Mouse (Mus musculus): ENCODE results near the gene Aip. TPM values are rescaled to one million over a fixed set of nuclear protein-coding genes. Genes with fewer than 3 reads are reported as not detected.

Gene Aip
- polyA plus RNA-seq, 1 experiment from 2014 or later: 85.2 TPM

DNA sequence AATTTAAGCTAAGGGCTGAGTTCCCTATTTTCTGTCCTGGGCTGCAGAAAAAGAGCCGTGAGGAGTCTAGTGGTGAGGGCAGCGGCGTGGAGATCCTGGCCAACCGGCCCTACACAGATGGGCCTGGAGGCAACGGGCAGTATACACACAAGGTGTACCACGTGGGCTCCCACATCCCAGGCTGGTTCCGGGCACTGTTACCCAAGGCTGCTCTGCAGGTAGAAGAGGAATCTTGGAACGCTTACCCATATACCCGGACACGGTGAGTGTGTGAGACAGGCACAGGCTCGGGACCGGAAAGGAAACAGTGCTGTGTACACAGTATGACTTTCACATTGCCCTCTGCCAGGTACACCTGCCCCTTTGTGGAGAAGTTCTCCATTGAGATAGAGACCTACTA lies 23.0 kb downstream of the Aip start:
- Histone ChIP-seq H3K4me3 (no peak overlapping the region), H3K27me3 (peaks cover 44% of the 10 kb centered on the region), H3K4me2 (replicated peaks) (no peak overlapping the region), H3K4me1 (peaks cover 24% of the 10 kb centered on the region), H3K9ac (no peak overlapping the region), H3K36me3 (no peaks in the 10 kb centered on the region), H3K9me3 (no peaks in the 10 kb centered on the region), H3K27ac (no peak overlapping the region)
- WGBS: 92% methylated on average over 12 of the region's 12 CpGs
- no peak for ATAC-seq (ENCODE audit: insufficient number of reproducible peaks, insufficient read depth, low FRiP score, low TSS enrichment)

DNA sequence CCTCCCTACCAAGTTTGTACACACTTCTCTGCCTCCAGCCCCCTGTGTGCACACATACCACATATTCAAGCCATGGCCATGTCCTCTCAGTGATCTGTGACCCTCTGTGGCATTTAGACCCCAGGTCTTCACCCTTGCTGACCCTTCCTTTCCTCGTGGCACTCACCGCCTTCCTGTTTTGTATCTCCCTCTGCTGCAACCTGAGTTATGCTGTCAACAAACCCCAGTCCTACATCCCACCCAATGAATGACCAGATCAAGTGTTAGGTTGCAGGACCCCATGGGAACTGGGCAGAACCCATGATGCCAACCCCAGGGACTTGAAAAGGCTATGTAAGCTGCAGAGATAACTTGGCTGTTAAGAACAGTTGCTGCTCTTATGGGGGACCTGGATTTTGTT lies 23.6 kb downstream of the Aip start:
- 77% methylated on average over 2 of the region's 2 CpGs for WGBS

DNA sequence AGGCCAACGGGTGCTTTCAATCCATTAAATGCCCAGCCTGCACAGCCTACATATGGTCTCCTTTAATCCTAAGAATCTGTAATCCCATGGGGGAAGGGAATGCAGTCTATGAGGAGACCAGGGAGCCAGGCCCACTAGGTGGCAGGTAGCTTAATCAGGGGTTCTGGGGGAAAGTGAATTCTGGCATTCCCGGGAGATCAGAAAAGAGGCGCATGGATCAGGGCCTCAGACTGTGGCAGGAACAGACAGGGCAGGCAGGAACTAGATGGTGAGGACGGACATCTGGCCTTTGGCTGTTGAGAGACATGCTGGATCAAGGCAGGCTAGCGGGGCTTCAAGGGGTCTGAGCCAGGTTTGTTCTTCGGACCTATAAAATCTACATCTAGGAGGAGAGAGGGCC lies 24.2 kb downstream of the Aip start:
- 50% methylated on average over 6 of the region's 6 CpGs for WGBS
- H3K9ac ChIP-seq: no peak overlapping the region

More for the DNA sequence above, 23.6 kb downstream of the Aip start:
- Histone ChIP-seq H3K4me3 (no peak overlapping the region), H3K9ac (no peak overlapping the region), H3K36me3 (no peaks in the 10 kb centered on the region), H3K4me1 (peaks cover 28% of the 10 kb centered on the region), H3K9me3 (no peaks in the 10 kb centered on the region), H3K27me3 (peaks cover 44% of the 10 kb centered on the region), H3K4me2 (replicated peaks) (no peak overlapping the region), H3K27ac (no peak overlapping the region)
- no peak for ATAC-seq (ENCODE audit: insufficient number of reproducible peaks, insufficient read depth, low FRiP score, low TSS enrichment)

DNA sequence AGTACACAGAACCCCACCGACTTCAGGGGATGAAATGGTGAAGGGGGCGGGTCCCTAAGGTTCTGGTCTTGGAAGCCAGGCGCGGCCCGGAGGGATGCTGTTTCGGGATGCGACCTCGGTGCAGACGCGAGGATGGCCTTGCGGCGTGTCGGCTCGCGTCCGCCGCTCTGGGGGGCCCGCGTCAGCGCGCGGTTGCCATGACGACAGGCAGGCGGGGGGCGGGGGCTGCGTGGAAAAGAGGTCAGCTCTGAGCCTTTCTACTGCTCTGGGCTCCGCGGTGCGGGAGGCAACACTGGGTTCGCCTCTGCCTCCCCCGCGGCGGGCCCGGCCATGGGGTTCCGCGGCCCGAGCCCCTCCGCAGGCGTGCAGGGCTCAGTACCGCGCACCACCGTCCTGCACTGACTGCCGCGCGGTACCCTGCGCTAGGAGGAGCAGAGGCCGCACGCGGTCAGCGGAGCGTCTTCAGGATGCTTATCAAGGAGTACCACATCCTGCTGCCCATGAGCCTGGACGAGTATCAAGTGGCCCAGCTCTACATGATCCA lies 24.9 kb downstream of the Aip start:
- H3K27me3 ChIP-seq: peaks cover 40% of the 10 kb centered on the region
- H3K4me3 ChIP-seq: peak overlapping the region; percentile 47
- WGBS: under 1% methylated on average over 46 of the region's 52 CpGs
- peak overlapping the region; percentile 20 for H3K9ac ChIP-seq
- no peaks in the 10 kb centered on the region for H3K9me3 ChIP-seq
- H3K4me2 ChIP-seq (replicated peaks): peak overlapping the region; percentile 92
- ATAC-seq (ENCODE audit: insufficient number of reproducible peaks, insufficient read depth, low FRiP score, low TSS enrichment): no peak
- H3K4me1 ChIP-seq: peaks cover 35% of the 10 kb centered on the region
- H3K27ac ChIP-seq: no peak overlapping the region
- H3K36me3 ChIP-seq: no peaks in the 10 kb centered on the region

More for the DNA sequence above, 24.2 kb downstream of the Aip start:
- Histone ChIP-seq H3K27me3 (peaks cover 40% of the 10 kb centered on the region), H3K27ac (no peak overlapping the region), H3K9me3 (no peaks in the 10 kb centered on the region), H3K4me3 (peak overlapping the region; percentile 47), H3K4me1 (peaks cover 30% of the 10 kb centered on the region), H3K36me3 (no peaks in the 10 kb centered on the region), H3K4me2 (replicated peaks) (peak overlapping the region; percentile 92)
- ATAC-seq (ENCODE audit: insufficient number of reproducible peaks, insufficient read depth, low FRiP score, low TSS enrichment): no peak

DNA sequence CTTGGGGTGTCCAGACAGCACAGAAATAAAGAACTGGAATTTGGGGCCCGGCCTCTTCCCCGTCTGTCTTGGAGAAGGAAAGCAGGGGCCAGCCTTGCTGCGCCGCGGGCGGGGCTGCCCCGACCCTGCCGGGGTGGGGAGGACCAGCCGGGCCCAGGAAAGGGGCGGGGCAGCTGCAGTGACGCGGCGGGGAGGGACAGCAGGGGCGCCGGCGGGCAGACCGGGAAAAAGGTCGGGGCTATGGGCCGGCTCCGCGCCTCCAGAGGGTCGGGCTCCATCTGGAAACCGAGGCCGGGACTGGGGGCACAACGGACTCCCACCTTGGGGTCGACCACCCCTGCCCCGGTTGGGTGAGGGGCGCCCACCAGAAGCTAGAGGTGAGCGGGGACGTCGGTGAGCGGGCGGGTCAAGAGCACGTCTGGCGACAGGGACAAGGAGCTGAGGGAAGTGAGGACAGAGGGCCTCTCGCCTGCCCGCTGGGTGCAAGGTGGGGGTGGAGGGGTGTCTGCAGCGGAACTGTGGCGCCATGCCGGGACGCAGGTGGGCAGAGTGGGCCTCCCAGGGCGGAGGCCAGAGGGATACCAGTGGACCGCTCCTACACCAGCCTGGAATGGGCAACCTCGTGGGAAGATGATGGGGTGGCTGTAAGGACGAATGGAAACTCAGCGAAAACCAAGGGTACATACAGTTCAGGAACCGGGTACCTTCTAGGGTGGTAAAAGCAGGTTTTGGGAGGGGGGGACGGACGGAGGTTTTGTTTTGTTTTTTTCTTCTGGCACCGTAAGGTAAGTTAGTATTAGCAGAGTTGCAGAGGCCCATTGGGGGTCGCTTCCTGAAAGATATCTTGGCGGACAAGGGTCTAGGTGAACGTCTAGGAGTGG lies 25.6 kb downstream of the Aip start, which contains the start of gene Pitpnm1:
Gene Pitpnm1, plus strand, starts transcription at position 162 of the 881 bp plus-strand sequence.
- no peak for ATAC-seq (ENCODE audit: insufficient number of reproducible peaks, insufficient read depth, low FRiP score, low TSS enrichment)
- Histone ChIP-seq H3K27ac (no peak within 1 kb of the TSS), H3K4me3 (peak within 1 kb of the TSS; percentile 47), H3K9me3 (no peaks in the 10 kb centered on the region), H3K4me1 (peaks cover 35% of the 10 kb centered on the region), H3K27me3 (peaks cover 40% of the 10 kb centered on the region), H3K9ac (peak within 1 kb of the TSS; percentile 37), H3K36me3 (no peaks in the 10 kb centered on the region), H3K4me2 (replicated peaks) (peak within 1 kb of the TSS; percentile 92)
- WGBS: 1% methylated on average over 53 of the region's 53 CpGs

DNA sequence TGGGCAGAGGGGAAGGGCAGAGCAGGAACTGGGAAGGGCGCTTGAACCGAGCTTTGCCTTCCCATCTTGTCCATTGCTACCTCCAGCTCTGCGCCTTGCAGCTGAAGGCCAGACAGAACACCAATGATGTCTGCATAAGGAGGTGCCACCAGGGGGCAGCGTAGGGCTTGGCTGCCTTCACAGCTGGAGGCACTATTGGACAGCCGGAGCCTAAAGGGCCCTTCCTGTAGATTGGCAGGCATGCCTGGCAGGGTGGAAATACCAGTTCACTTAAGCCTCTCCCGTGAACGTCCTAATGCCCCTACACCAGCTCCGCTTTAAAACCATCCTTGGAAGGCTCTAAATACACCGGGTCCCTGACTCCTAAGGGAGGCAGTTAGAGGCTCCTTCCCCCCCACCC lies 26.6 kb downstream of the Aip start:
- no peak for ATAC-seq (ENCODE audit: insufficient number of reproducible peaks, insufficient read depth, low FRiP score, low TSS enrichment)
- Histone ChIP-seq H3K4me3 (no peak overlapping the region), H3K9ac (no peak overlapping the region), H3K27me3 (peaks cover 40% of the 10 kb centered on the region), H3K36me3 (no peaks in the 10 kb centered on the region), H3K9me3 (no peaks in the 10 kb centered on the region), H3K27ac (no peak overlapping the region), H3K4me1 (peaks cover 35% of the 10 kb centered on the region), H3K4me2 (replicated peaks) (no peak overlapping the region; the same call in 1 of the 2 replicates)
- WGBS: 14% methylated on average over 9 of the region's 9 CpGs

DNA sequence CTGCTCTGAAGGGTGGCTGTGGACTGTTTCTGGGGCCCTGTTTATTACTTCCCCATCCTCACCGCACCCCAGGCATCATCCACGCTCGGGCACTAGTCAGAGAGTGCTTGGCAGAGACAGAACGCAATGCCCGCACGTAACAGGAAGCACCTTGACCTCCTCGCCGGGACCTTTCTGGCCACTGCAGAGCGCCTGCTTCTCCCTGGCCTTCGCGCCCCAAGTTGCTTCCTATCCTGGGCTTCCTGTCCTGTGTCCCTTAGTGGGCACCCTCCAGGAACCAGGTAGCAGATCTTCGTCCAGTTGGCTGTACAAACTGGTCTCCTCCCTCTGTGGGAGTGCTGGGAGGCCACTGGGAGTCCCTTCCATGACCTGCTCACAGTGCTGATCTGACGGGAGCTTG lies 27.2 kb downstream of the Aip start:
- Histone ChIP-seq H3K9me3 (no peaks in the 10 kb centered on the region), H3K4me2 (replicated peaks) (no peak overlapping the region), H3K9ac (no peak overlapping the region), H3K4me3 (no peak overlapping the region), H3K36me3 (no peaks in the 10 kb centered on the region), H3K27ac (no peak overlapping the region), H3K27me3 (peaks cover 40% of the 10 kb centered on the region), H3K4me1 (peaks cover 35% of the 10 kb centered on the region)
- 90% methylated on average over 13 of the region's 13 CpGs for WGBS
- no peak for ATAC-seq (ENCODE audit: insufficient number of reproducible peaks, insufficient read depth, low FRiP score, low TSS enrichment)

DNA sequence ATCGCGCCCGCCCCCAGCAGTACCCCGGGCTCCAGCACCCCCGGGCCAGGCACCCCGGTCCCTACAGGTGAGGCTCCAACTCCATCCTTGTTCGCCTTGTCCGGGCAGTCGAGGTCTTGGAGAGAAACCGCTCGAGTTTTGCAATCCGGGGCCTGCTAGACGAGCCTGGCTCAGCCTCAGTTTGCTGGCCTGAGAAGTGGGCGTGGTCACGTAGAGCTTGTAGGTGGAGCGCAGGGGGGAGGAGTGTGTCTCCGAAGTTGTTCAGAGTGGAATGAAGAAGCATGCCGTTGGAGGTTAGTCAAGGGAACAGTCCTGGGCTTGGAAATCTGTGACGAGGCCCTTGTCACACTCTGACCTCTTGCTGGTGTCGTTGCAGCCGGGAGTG lies 28.2 kb downstream of the Aip start:
- 2% methylated on average over 21 of the region's 21 CpGs for WGBS
- ATAC-seq (ENCODE audit: insufficient number of reproducible peaks, insufficient read depth, low FRiP score, low TSS enrichment): no peak
- H3K4me2 ChIP-seq (replicated peaks): peak overlapping the region; percentile 72
- no peaks in the 10 kb centered on the region for H3K9me3 ChIP-seq
- peak overlapping the region; percentile 69 for H3K27ac ChIP-seq
- peak overlapping the region; percentile 62 for H3K4me3 ChIP-seq
- H3K27me3 ChIP-seq: peaks cover 38% of the 10 kb centered on the region
- peaks cover 35% of the 10 kb centered on the region for H3K4me1 ChIP-seq
- peak overlapping the region; percentile 53 for H3K9ac ChIP-seq
- no peaks in the 10 kb centered on the region for H3K36me3 ChIP-seq

DNA sequence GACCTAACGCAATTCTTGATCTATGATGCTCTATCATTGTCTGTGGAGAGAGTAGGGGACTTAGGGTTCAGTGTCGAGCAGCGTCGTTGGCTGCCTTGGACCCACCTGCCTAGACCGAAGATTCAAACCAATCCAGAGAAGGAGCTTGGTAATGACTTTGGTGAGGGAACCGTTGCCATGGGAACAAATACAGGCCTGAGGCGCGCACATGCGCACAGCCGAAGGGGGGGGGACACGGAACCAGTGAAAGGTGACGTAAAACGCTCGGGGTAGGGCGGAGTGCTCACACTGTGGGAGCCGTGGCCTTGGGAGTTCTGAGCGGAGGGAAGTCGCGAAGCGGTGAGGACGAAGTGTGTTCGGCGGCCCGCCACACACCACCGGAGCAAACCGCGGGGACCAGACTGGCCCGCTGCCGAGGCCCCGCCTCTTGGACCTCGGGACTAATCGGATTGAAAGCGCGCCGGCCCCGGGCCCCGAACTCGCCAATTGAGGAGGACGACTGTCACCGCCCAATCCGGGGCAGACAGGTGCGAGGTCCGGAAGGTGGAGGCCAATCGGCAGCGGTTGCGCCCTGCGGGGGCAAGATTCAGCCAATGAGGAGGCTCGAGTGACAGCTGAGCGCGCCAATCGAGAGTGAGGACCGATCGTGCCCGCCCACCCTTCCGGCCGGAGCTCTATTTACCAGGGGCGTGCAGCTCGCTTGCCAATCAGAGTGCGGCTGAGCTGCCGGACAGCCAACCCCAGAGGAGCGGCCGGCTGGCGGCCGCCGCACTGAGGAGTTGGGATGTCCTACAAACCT lies 28.8 kb downstream of the Aip start, which contains the start of gene Cdk2ap2:
Gene Cdk2ap2, plus strand, starts transcription at position 541 of the 799 bp plus-strand sequence.
- Histone ChIP-seq H3K9ac (peak within 1 kb of the TSS; percentile 53), H3K36me3 (no peaks in the 10 kb centered on the region), H3K4me2 (replicated peaks) (peak within 1 kb of the TSS; percentile 72), H3K27ac (peak within 1 kb of the TSS; percentile 77), H3K27me3 (peaks cover 33% of the 10 kb centered on the region), H3K4me3 (peak within 1 kb of the TSS; percentile 62), H3K4me1 (peaks cover 35% of the 10 kb centered on the region), H3K9me3 (no peaks in the 10 kb centered on the region)
- WGBS: under 1% methylated on average over 65 of the region's 65 CpGs
- peak; percentile 92 for ATAC-seq (ENCODE audit: insufficient number of reproducible peaks, insufficient read depth, low FRiP score, low TSS enrichment)

DNA sequence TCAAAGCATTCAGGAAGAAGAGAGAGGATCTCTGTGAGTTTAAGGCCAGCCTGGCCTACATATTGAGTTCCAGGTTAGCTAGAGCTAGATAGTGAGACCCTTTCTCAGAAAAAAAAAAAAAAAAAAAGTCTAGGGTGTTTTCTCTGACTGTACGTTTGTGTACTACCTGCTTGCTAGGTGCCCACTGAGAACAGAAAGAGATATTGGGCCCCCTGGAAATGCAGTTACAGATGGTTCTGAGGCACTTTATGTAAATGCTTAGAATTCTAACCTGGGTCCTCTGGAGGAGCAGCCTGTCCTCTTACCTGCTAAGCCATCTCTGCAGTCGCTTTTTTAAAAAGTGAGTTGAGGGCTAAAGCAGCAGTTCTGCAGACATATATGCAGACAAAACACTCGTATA lies 29.9 kb downstream of the Aip start:
- Histone ChIP-seq H3K4me3 (no peak overlapping the region), H3K4me1 (peaks cover 27% of the 10 kb centered on the region), H3K9ac (no peak overlapping the region), H3K9me3 (no peaks in the 10 kb centered on the region), H3K27ac (no peak overlapping the region), H3K4me2 (replicated peaks) (no peak overlapping the region), H3K36me3 (no peaks in the 10 kb centered on the region), H3K27me3 (peaks cover 22% of the 10 kb centered on the region)
- ATAC-seq (ENCODE audit: insufficient number of reproducible peaks, insufficient read depth, low FRiP score, low TSS enrichment): no peak
- WGBS: 65% methylated on average over 3 of the region's 3 CpGs

DNA sequence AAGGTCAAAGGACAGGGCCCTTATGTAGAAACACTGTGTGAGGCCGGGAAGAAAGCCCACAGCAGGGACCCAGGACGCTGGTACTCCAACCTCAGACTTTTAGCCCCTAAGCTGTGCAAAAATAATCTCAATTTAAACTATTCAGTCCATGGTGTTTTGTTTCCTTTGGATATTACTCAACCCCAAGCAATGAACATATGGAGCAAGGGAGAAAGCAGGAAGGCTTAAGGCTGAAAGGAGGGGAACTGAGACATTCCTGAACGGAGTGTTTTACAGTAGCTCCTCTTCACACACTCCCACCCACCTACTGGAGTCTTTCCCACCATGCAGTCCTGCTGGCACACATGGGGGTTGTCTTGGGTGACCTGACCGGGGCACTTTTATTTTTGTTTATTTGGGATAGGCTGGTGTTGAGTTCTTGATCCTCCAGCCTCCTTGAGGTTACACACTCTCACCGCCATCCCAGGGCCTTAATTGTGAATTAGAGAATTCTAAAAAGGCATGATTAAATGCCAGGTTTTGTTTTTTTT lies 30.8 kb downstream of the Aip start:
- Histone ChIP-seq H3K27ac (no peak overlapping the region), H3K4me1 (peaks cover 22% of the 10 kb centered on the region), H3K9ac (no peak overlapping the region), H3K4me2 (replicated peaks) (no peak overlapping the region), H3K4me3 (no peak overlapping the region), H3K9me3 (no peaks in the 10 kb centered on the region), H3K36me3 (no peaks in the 10 kb centered on the region), H3K27me3 (peaks cover 12% of the 10 kb centered on the region; the same call in 1 of the 2 replicates)
- ATAC-seq (ENCODE audit: insufficient number of reproducible peaks, insufficient read depth, low FRiP score, low TSS enrichment): no peak
- WGBS: 73% methylated on average over 5 of the region's 5 CpGs
